Mouse (Mus musculus) forelimb bud, embryonic 11.5 days (tissue): Measurements from ENCODE around the gene Thrap3.
"Not testable (repeated sequence)": the region's sequence is repeated elsewhere in the genome, so short reads cannot be mapped to it uniquely, and the experiment has no call there.

Source experiments
- DNase-seq: peaks from one replicate; pipeline ENCODE4 v3.0.0-alpha.2; 2012; ENCODE audit warnings: low read depth, low spot score

Gene Thrap3

GRCm38 (mm10) chr4:126166084-126166483 is 36.5 kb downstream of the Thrap3 start:
- no peak for DNase-seq

GRCm38 (mm10) chr4:126165092-126165491 is 37.5 kb downstream of the Thrap3 start:
- not testable (repeated sequence) for DNase-seq

- DNase-seq = no peak
These were observed 38.9 kb downstream of the Thrap3 start for GRCm38 (mm10) chr4:126163685-126164084.

- no peak for DNase-seq
These were observed 39.4 kb downstream of the Thrap3 start, which contains the start of gene Sh3d21 for GRCm38 (mm10) chr4:126163067-126163659. Gene Sh3d21, minus strand, starts transcription at chr4:126163491.

GRCm38 (mm10) chr4:126162544-126163066 is 40.0 kb downstream of the Thrap3 start:
- peak; percentile 75 for DNase-seq

GRCm38 (mm10) chr4:126161986-126162385 is 40.6 kb downstream of the Thrap3 start:
- DNase-seq = no peak

GRCm38 (mm10) chr4:126161456-126161855 is 41.1 kb downstream of the Thrap3 start:
- DNase-seq = no peak

GRCm38 (mm10) chr4:126160981-126161380 is 41.6 kb downstream of the Thrap3 start:
- DNase-seq = no peak

- no peak for DNase-seq
These were observed 43.1 kb downstream of the Thrap3 start for GRCm38 (mm10) chr4:126159455-126159854.

- DNase-seq = no peak
These were observed 45.0 kb downstream of the Thrap3 start for GRCm38 (mm10) chr4:126157562-126157961.

- no peak for DNase-seq
These were observed 45.9 kb downstream of the Thrap3 start for GRCm38 (mm10) chr4:126156617-126157016.

- DNase-seq = no peak
These were observed 46.7 kb downstream of the Thrap3 start for GRCm38 (mm10) chr4:126155869-126156268.

- DNase-seq = no peak
These were observed 47.4 kb downstream of the Thrap3 start for GRCm38 (mm10) chr4:126155183-126155582.

- no peak for DNase-seq
These were observed 49.7 kb downstream of the Thrap3 start for GRCm38 (mm10) chr4:126152864-126153263.

GRCm38 (mm10) chr4:126151701-126152440 is 50.7 kb downstream of the Thrap3 start:
- no peak for DNase-seq

- no peak for DNase-seq
These were observed 51.6 kb downstream of the Thrap3 start for GRCm38 (mm10) chr4:126150949-126151320.

- DNase-seq = peak; percentile 99
These were observed 52.1 kb downstream of the Thrap3 start for GRCm38 (mm10) chr4:126150297-126150948.

- DNase-seq = peak; percentile 55
These were observed 52.8 kb downstream of the Thrap3 start for GRCm38 (mm10) chr4:126149798-126150197.

GRCm38 (mm10) chr4:126149041-126149676 is 53.4 kb downstream of the Thrap3 start:
- DNase-seq = no peak

GRCm38 (mm10) chr4:126148161-126148961 is 54.2 kb downstream of the Thrap3 start:
- peak; percentile 36 for DNase-seq

- peak; percentile 92 for DNase-seq
These were observed 54.9 kb downstream of the Thrap3 start, which contains the start of gene Eva1b for GRCm38 (mm10) chr4:126147533-126148160. Gene Eva1b, plus strand, starts transcription at chr4:126147744.
